Mouse (Mus musculus) hindbrain, embryonic 13.5 days (tissue): ENCODE measurements around the gene Zfp874a. TPM values are rescaled to one million over a fixed set of nuclear protein-coding genes. Genes with fewer than 3 reads are reported as not detected.
"Not testable (repeated sequence)": the region's sequence is repeated elsewhere in the genome, so short reads cannot be mapped to it uniquely, and the experiment has no call there.

Experiments
- ATAC-seq: fragments of 200-750 bp; cut with Nextera tagmentation; 2 replicates; pipeline ENCODE4 v1.8.0; 2017; ENCODE audit warnings: moderate TSS enrichment; ENCODE audit not compliant: low FRiP score
- H3K27ac ChIP-seq: fragments of 300-500 bp; sonication (generic); 2 replicates; pipeline ENCODE4 v1.5.1; 2015; ENCODE audit warnings: inconsistent platforms, mild to moderate bottlenecking, moderate library complexity
- H3K27me3 ChIP-seq: fragments of 300-500 bp; sonication (generic); 2 replicates; pipeline ENCODE4 v1.6.1; 2015; ENCODE audit warnings: mild to moderate bottlenecking, inconsistent platforms
- H3K36me3 ChIP-seq: fragments of 300-500 bp; sonication (generic); 2 replicates; pipeline ENCODE4 v1.6.1; 2015; ENCODE audit warnings: mild to moderate bottlenecking, inconsistent platforms
- H3K4me1 ChIP-seq: fragments of 300-500 bp; sonication (generic); replicated peaks from 2 replicates; pipeline ENCODE4 v1.6.1; 2015; ENCODE audit warnings: inconsistent platforms
- H3K4me2 ChIP-seq: fragments of 300-500 bp; sonication (generic); 2 replicates; pipeline ENCODE4 v1.6.1; 2015; ENCODE audit warnings: inconsistent platforms, mild to moderate bottlenecking, moderate library complexity
- H3K4me3 ChIP-seq: fragments of 300-500 bp; sonication (generic); 2 replicates; pipeline ENCODE4 v1.5.1; 2015; ENCODE audit warnings: mild to moderate bottlenecking, inconsistent platforms
- H3K9ac ChIP-seq: fragments of 300-500 bp; sonication (generic); 2 replicates; pipeline ENCODE4 v1.6.1; 2015; ENCODE audit warnings: mild to moderate bottlenecking, inconsistent platforms
- H3K9me3 ChIP-seq: fragments of 300-500 bp; sonication (generic); 2 replicates; pipeline ENCODE4 v1.6.1; 2016; ENCODE audit warnings: inconsistent platforms
- WGBS: fragments of 180-500 bp; shearing (Covaris S2); methylation state at CpG from one replicate; pipeline ENCODE4 v1.1.7; 2015; 5-methylcytosine and 5-hydroxymethylcytosine counted together
- polyA plus RNA-seq: library from polyadenylated mRNA; unstranded; fragments of >200 nt; fragmentation: Nextera tagmentation; extraction: Ambion mirVana; gene quantifications from 2 replicates; pipeline ENCODE4 v1.2.1, GENCODE M21; 2015

Zfp874a gene
- 5.2 and 6.8 TPM in 2 replicates for polyA plus RNA-seq

DNA sequence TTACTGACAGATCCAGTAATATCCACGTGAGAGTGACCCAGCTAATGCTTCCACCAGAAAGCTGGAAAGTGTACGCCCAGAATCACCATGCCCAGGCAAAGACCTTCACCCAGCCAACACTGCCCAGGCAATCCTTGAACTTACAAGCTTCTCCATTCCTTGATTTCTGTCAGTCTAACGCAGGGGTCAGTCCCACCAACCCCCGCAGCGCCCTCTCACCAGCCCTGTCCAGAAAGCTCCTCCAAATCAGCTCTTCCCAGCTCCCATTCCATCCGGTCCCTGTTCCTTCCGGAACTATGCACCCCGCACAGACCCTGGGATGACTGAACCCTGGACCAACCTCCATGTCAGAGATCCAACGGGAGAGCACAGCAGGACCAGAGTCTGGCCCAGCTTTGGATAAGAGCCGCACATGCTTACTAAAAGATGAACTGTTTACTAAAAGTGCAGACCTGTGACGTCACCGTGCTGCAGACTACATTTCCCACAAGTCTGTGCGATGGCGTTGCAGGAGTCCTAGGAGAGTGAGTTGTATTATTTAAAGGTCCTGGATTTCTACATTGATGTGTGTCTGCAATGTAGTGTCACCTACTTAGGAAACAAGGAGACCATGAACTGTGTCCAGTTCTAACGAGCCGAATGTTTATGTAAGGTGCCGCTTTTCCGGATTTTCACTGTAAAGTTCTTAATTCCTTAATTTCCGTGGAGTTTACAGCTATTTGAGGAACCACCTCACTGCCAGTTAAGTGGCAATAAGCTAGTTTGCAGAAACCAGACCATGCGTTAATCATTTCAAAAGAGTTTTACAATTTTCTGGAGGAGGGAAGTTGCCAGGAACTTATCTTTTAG is at the start of gene Zfp874a:
Gene Zfp874a, minus strand, starts transcription at position 453 of the 849 bp plus-strand sequence.
- Histone ChIP-seq H3K9me3 (no peaks in the 10 kb centered on the region), H3K27ac (no peak within 1 kb of the TSS), H3K9ac (peak within 1 kb of the TSS; percentile 77), H3K4me3 (peak within 1 kb of the TSS; percentile 55), H3K27me3 (no peaks in the 10 kb centered on the region), H3K4me1 (peaks cover 9% of the 10 kb centered on the region; the same call in 1 of the 2 replicates), H3K36me3 (peaks cover 8% of the 10 kb centered on the region), H3K4me2 (peak within 1 kb of the TSS; percentile 70)
- ATAC-seq, result peak; percentile 97
- WGBS, result 3% methylated on average over 20 of the region's 20 CpGs

DNA sequence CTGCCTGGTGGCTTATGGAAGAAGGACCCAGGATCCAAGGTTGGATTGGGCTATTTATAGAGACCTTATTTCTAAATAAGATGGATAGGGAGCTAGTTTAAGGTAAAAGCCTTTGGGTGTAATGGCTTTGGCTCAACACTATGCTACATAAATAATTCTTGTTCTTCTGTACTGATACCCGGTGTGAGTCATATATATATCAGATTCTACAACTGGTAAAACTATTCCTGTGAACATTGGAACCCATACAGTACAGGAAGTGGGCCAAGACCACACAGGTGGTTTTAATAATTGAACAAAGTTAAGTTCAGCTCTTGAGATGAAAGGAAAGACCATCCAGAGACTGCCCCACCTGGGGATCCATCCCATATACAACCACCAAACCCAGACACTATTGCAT is 49.5 kb upstream of the Zfp874a start:
- H3K27ac ChIP-seq, result no peak overlapping the region
- no peak overlapping the region for H3K9ac ChIP-seq
- no peaks in the 10 kb centered on the region for H3K9me3 ChIP-seq
- H3K36me3 ChIP-seq, result peaks cover 3% of the 10 kb centered on the region
- no peak overlapping the region for H3K4me2 ChIP-seq
- peak; percentile 59 for ATAC-seq
- no peak overlapping the region for H3K4me3 ChIP-seq
- 0 out of 2 replicates have a peak, but pooled peaks cover 2% of the 10 kb centered on the region for H3K27me3 ChIP-seq
- peaks cover 10% of the 10 kb centered on the region for H3K4me1 ChIP-seq
- 73% methylated on average over 1 of the region's 1 CpGs for whole genome bisulfite sequencing

DNA sequence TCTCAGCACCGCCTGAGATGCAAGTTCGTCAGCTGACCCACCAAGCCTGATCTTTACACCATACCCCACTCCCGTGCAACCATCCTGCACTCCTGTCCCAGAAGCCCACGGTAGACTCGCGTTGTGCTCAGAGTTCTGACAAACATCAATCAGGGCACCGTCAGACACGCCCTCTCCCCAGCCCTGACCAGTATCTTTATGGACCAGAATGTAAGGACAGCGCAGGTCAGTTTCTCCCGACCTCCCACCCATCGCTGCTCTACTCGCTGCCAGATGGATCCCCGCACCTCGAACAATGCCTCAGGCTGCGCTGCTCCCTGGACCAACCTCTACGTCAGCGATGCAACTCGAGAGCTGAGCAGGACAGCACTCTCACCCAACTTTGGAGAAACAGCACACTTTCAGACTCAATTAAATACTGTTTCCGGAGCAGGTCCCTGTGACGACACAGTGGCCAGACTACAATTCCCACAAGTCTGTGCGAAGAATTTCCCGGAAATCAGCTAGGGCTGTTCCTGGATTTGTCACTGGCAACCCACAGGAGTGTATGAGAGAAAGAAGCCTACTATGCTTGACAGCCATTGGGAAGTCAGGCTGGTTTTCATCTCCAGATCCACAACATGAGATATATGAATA is 48.8 kb upstream of the Zfp874a start, which contains the start of gene Zfp58:
Gene Zfp58, minus strand, starts transcription at position 472 of the 636 bp plus-strand sequence.
- Histone ChIP-seq H3K9ac (peak within 1 kb of the TSS; percentile 77), H3K27me3 (0 out of 2 replicates have a peak, but pooled peaks cover 2% of the 10 kb centered on the region), H3K9me3 (peaks cover under 1% of the 10 kb centered on the region; the same call in 1 of the 2 replicates), H3K4me2 (peak within 1 kb of the TSS; percentile 83), H3K36me3 (peaks cover 9% of the 10 kb centered on the region), H3K4me3 (peak within 1 kb of the TSS; percentile 81), H3K4me1 (peaks cover 10% of the 10 kb centered on the region), H3K27ac (no peak within 1 kb of the TSS)
- ATAC-seq, result peak; percentile 98
- whole genome bisulfite sequencing, result 1% methylated on average over 22 of the region's 22 CpGs

DNA sequence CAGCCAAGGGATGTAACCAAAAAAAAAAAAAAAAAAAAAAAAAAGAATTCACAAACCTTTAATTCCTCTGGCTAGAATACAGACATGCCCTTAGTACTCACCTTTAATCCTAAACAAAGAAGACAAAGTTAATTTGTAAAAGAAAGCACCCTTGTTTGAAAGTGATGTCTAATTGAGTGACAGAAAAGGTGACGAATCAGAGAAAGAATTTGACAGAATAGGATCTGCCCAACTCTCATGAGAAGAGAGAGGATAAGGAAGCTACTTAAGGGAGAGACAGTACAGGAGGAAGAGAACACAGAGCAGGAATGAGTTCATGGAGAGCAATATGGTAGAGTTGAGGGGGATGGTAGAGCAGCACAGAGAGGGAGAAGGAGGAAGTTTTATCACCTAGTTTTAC is 44.2 kb upstream of the Zfp874a start:
- H3K4me1 ChIP-seq, result peaks cover 10% of the 10 kb centered on the region
- peaks cover 52% of the 10 kb centered on the region for H3K36me3 ChIP-seq
- no peak overlapping the region for H3K9ac ChIP-seq
- H3K4me3 ChIP-seq, result no peak overlapping the region
- peaks cover 19% of the 10 kb centered on the region for H3K9me3 ChIP-seq
- ATAC-seq, result no peak
- WGBS, result 100% methylated on average over 1 of the region's 1 CpGs
- no peak overlapping the region for H3K4me2 ChIP-seq
- no peaks in the 10 kb centered on the region for H3K27me3 ChIP-seq
- H3K27ac ChIP-seq, result no peak overlapping the region

DNA sequence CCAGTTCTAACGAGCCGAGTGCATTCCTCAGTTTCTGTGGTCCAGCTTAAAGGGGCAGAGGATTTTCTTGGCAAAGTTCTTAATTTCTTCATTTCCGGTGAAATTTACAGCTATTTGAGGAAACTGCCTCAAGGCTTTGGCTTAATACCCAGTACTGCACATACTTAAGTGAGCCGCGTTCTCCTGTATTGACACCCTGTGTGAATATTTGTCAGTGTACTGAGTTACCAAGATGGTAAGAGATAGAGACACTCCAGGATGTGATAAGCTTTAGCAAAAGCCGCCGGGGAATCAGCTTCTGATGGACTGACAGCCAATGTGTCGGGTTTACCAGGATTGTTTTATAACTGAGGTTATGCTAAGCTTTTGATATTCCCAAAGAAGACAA is 33.0 kb upstream of the Zfp874a start:
- peak overlapping the region; percentile 58 for H3K4me3 ChIP-seq
- peak overlapping the region; percentile 59 for H3K4me2 ChIP-seq
- H3K4me1 ChIP-seq, result peaks cover 12% of the 10 kb centered on the region
- peak overlapping the region; percentile 68 for H3K9ac ChIP-seq
- peaks cover 16% of the 10 kb centered on the region for H3K36me3 ChIP-seq
- H3K27ac ChIP-seq, result no peak overlapping the region
- no peaks in the 10 kb centered on the region for H3K27me3 ChIP-seq
- no peaks in the 10 kb centered on the region for H3K9me3 ChIP-seq
- ATAC-seq, result peak; percentile 69
- 46% methylated on average over 8 of the region's 8 CpGs for WGBS

DNA sequence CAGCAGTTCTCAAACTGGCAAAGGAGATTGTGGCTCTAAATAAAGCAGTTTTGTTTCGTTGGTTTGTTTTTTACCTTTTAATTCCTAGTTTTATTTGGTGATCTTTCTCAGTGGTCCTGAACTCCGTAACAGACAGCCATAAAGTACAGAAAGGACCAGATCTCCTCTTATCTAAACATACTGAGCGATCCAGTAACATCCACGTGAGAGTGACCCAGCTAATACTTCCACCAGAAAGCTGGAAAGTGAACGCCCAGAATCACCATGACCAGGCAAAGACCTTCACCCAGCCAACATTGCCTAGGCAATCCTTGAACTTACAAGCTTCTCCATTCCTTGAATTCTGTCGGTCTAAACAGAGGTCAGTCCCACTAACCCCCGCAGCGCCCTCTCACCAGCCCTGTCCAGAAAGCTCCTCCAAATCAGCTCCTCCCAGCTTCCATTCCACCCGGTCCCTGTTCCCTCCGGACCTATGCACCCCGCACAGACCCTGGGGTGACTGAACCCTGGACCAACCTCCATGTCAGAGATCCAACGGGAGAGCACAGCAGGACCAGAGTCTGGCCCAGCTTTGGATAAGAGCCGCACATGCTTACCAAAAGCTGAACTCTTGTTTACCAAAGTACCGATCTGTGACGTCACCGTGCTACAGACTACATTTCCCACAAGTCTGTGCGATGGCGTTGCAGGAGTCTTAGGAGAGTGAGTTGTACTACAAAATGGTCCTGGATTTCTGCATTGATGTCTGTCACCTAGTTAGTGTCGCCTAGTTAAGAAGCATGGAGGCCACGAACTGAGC is 32.4 kb upstream of the Zfp874a start, which contains the start of gene Zfp874b:
Gene Zfp874b, minus strand, starts transcription at position 634 of the 799 bp plus-strand sequence.
- WGBS, result 6% methylated on average over 20 of the region's 20 CpGs
- Histone ChIP-seq H3K4me1 (peaks cover 12% of the 10 kb centered on the region), H3K36me3 (peaks cover 11% of the 10 kb centered on the region), H3K27ac (no peak within 1 kb of the TSS), H3K4me3 (peak within 1 kb of the TSS; percentile 58), H3K27me3 (no peaks in the 10 kb centered on the region), H3K9ac (peak within 1 kb of the TSS; percentile 68), H3K4me2 (peak within 1 kb of the TSS; percentile 59), H3K9me3 (no peaks in the 10 kb centered on the region)
- ATAC-seq, result peak; percentile 94

DNA sequence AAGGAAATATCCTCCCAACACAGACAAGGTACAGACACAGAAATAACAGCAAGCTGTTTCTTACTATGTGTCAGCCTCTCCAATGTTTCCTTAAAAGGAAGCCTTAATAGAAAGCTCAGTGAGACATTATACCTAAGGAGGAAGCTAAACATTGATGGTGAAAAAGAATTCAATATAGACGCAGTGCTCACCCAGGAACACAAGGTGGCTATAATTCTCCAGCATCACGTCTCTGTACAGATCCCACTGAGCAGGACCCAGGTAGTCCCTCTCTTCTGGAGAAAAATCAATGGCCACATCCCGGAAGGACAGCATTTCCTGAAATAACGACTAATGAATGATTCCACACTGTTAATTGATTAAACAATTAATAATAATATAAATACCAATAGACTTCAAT is 30.1 kb upstream of the Zfp874a start:
- Histone ChIP-seq H3K36me3 (0 out of 2 replicates have a peak, but pooled peaks cover 2% of the 10 kb centered on the region), H3K4me1 (peaks cover 12% of the 10 kb centered on the region), H3K9me3 (no peaks in the 10 kb centered on the region), H3K4me2 (no peak overlapping the region), H3K27ac (no peak overlapping the region), H3K4me3 (no peak overlapping the region), H3K27me3 (no peaks in the 10 kb centered on the region), H3K9ac (no peak overlapping the region)
- ATAC-seq, result no peak
- 73% methylated on average over 4 of the region's 4 CpGs for WGBS

DNA sequence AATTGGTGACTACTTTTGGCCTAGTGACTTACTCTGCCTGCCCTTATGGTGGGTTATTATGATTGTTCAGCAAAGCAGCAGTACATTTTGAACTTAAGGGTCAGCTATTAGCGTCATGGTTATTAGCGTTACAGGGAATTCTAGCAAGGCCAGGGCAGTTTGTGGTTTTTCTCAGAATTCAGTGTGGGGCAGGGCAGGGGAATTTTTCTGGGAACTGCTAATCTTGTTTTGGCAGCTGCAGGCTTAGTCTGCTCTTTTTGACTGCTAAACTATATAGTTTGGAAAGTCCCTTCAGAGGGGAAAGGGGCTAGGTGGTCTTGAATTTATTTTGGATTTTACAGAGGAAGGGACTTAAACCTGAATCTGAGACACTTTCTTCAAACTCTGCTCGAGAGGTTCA is 17.9 kb upstream of the Zfp874a start:
- ATAC-seq, result no peak
- Histone ChIP-seq H3K27me3 (no peaks in the 10 kb centered on the region), H3K27ac (no peak overlapping the region), H3K4me1 (no peaks in the 10 kb centered on the region), H3K4me2 (no peak overlapping the region), H3K9ac (no peak overlapping the region), H3K4me3 (no peak overlapping the region), H3K36me3 (peaks cover 25% of the 10 kb centered on the region), H3K9me3 (no peaks in the 10 kb centered on the region)
- WGBS, result 97% methylated on average over 3 of the region's 3 CpGs

DNA sequence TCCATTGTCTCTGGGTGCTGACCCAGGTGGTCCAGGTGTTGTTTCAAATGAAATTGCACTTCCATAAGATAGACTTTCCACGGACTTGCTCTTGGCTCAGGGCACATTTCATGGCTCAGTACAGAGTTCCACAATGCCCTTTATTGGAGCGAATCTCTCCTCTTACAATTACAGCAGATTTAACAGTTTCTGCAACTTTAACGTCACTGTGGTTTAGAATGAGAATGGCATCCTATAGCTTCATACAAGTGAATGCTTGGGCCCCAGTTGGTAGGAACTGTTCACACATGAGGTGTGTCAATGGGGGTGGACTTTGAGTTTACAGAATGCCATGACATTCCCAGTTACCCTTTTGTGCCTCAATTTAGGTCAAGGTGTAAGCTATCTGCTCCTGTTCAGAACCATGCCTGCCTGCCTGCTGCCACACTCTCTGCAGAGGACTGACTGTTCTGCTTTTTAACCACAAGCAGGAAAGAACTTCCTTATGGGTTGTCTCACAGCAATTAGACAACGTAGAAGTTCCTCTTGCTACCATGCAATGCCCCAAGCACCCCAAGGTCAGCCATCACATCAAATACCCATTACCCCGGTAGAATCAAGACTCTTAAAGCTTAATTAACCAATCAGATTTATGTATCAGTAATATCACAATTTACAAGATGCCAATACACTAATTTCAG is 12.2 kb upstream of the Zfp874a start:
- H3K9me3 ChIP-seq, H3K4me1 ChIP-seq, H3K9ac ChIP-seq, H3K27me3 ChIP-seq, H3K27ac ChIP-seq, H3K36me3 ChIP-seq, ATAC-seq, H3K4me3 ChIP-seq, H3K4me2 ChIP-seq: not testable (repeated sequence)
- 92% methylated on average over 3 of the region's 5 CpGs for WGBS

DNA sequence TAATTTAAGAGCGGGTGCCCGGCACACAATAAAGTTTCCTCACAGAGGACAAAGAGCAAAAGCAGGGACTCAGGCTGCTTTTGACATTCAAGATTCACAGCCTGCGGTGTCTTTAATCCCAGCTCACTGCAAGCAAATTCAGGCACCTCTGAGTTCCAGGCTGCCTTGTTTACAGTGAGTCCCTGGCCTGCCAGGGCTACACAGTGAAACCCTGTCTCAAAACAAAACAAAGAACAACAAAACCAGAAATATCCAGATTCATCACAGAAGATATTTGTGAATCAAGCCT is 541 bp upstream of the Zfp874a start:
- Histone ChIP-seq H3K27me3 (no peaks in the 10 kb centered on the region), H3K27ac (no peak overlapping the region), H3K36me3 (peaks cover 2% of the 10 kb centered on the region; the same call in 1 of the 2 replicates), H3K4me2 (peak overlapping the region; percentile 70), H3K4me1 (peaks cover 9% of the 10 kb centered on the region; the same call in 1 of the 2 replicates), H3K4me3 (peak overlapping the region; percentile 55), H3K9me3 (no peaks in the 10 kb centered on the region), H3K9ac (peak overlapping the region; percentile 77)
- ATAC-seq, result peak; percentile 39
- 5% methylated on average over 3 of the region's 3 CpGs for WGBS

DNA sequence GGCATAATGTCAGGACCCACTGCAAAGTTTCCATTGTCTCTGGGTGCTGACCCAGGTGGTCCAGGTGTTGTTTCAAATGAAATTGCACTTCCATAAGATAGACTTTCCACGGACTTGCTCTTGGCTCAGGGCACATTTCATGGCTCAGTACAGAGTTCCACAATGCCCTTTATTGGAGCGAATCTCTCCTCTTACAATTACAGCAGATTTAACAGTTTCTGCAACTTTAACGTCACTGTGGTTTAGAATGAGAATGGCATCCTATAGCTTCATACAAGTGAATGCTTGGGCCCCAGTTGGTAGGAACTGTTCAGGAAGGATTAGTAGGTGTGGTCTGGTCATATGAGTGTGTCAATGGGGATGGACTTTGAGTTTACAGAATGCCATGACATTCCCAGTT is 14.3 kb downstream of the Zfp874a start:
- not testable (repeated sequence) for H3K27me3 ChIP-seq, H3K27ac ChIP-seq, H3K4me2 ChIP-seq, H3K36me3 ChIP-seq, H3K9ac ChIP-seq, H3K9me3 ChIP-seq, ATAC-seq, H3K4me3 ChIP-seq, H3K4me1 ChIP-seq
- WGBS, result 93% methylated on average over 1 of the region's 3 CpGs
